Mouse (Mus musculus): ENCODE data around the gene Lrrc17.
A peak's percentile ranks its signal among the peaks of the same experiment; 100 is the strongest.
"Not testable (repeated sequence)": the region's sequence is repeated elsewhere in the genome, so short reads cannot be mapped to it uniquely, and the experiment has no call there.

Gene Lrrc17

DNA sequence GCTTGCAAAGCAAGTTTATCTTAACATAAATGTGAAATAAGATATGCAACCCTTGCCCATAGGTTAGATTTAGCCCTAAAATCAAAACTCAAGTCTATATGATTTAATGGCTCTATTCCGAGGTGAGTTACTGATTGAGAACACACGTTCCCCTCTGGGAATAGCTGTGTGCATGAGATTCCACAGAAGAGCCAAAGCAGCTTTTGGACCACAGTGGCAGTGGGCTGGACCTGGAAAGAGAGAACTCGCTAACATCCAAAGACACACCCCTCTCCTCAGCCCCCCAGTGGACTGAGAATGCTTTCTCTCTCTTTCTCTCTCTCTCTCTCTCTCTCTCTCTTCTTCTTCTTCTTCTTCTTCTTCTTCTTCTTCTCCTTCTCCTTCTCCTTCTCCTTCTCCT, 1.5 kb downstream of the Lrrc17 start:
- DNase-seq: no peak

DNA sequence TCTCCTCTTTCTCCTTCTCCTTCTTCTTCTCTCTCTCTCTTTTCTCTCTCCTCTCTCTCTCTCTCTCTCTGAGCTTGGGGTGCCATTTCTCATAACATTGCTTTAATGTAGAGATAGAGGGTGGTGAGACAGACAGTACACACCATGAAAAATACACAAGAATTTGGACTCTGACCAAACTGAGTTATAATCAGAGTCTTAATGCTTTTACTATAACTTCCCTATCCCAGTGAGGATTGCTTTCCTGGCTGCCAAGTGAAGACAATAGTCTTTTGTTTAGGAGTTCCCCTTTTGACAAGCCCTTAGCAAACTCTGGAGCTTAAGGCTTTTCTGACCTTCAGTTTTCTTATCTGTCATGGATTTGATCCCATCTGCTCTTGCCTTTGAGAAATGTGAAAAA, 1.9 kb downstream of the Lrrc17 start:
- no peak for DNase-seq

DNA sequence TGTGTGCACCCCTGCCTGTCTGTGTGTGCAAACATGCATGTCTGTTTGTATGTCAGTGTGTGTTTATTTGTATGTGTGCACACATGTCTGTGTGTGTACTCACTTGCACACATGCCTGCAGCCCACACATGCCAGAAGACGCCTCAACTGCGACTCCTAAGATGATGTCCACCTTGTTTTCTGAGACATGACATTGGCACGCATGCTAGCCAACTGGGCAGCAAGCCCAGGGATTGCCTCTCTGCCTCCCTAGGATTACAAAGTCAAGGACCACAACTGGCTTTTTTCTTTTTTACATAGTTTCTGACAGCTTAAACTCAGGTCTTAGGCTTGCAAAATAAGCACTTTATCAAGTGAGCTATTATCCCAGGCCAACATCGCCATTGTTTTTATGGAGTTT, 2.4 kb downstream of the Lrrc17 start:
- peak; percentile 69 to 71 for DNase-seq

DNA sequence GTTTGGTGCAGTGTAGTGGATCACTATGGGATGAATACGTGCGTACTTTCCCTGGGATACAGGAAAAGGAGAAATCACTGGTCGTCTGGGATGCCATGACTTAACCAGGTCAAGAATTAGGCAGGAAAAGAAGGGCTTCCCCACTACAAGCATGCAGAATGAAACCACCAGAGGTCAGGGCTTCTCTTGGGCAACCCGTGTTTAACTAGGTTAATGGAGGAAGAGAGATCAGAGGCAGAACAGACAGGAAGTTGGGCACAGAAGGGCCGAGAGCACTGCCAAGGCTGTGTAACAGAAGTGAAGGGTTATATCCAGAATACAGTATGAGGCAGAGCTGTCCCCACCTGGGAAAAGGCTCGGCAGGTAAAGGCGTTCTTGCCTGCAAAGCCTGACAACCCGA, 3.6 kb downstream of the Lrrc17 start:
- no peak for DNase-seq

DNA sequence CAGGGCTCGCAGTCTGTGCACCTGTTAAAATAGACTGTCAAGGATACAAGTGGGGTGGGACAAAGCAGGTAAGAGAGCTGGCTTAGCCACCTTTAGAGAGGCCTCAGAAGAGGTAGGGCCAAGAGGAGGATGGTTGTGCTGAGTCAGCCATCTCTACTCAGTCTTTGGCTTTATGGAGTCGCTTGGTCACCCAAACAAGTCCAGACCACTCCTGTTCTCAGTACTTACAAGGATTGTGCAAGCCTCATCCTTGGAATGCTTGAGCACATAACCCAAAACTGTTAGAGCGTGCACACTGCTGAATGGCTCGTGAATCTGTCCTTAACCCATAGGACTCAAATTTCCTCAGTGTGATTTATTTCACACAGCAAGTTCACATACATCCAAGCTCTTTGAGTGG, 10.3 kb downstream of the Lrrc17 start:
- DNase-seq: no peak

DNA sequence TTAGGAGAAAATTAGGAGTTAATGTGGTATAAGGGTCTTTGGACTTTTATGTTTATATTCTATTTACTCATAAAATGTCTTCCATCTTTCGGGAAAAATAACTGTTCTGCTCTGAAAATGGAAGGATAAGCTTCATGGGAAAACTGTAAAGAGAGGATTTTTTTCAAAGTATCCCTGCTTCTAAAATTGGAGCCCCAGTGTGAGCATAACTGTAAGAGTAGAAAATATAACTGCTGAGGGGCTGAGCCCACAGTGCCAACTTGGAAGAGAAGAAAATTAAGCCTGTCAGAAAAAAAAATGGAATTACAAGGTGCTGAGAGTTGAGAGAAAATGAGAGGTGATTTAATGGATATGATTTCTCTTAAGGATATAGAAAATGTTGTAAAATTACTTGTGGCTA, 11.4 kb downstream of the Lrrc17 start:
- no peak for DNase-seq

DNA sequence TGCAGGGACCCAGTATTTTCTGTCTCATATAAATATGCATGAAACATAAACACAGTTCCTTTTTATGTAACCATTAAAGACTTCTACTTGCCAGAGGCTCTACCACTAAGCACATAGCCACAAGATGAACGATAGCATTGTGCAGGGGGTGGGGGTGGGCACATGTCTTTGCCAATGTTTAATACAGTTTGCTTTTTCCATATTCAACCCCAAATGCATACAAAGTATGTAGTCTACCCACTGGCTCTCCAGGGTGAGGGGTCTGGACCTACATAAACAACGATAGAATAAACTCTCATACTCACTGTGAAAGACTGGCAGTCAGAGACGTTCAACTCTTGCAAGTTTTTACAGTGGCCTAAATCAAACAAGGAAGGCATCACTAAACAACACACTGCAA, 13.1 kb downstream of the Lrrc17 start:
- DNase-seq: no peak

DNA sequence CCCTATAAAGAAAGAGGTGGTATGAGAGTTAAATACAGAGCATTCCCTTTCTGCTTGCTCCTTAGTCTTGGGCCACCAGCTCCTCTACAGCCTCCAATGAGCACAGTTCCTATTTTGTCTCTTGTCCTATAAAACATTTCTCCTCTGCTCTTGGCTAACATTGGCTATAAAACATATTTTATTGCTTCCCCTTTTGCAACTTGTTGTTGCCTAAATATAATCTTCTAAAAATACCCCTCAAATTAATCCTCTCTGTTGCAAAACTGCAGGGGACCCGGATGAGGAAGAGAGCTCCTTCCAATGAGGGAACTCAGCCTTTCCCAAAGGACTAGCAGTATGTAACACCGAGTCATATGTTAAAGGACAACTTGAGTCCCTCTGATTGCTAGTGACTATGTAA, 20.6 kb downstream of the Lrrc17 start:
- DNase-seq: no peak

DNA sequence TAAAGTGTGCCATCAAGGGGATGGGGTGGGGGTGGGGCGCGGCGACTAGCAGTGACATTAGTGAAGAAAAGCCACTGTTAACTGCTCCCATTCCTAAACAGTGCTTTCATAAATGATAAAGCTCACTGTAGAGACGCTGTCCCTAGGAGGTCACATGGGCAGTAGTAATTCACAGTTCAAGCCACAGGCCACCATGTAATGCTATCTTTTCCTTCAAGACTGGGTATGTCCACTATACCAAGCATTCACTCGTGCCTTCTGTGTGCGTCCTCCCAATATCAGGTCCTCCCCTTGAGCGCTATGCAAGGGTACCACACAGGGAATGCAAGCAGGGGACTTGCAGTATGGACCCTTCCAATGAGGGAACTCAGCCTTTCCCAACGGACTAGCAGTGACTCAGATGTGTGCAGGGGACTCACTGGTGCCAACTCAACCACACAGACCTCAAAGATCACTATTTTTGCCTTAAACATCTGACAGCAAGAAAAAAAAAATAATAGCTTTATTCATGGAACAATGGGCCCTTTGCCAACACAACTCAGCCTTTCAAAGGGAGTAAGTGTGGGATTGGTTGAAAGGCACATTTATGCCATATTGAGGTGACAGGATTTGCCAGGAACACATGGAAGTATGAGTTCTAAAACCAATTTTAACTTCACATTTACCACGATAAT, 22.2 kb downstream of the Lrrc17 start:
- no peak for DNase-seq

DNA sequence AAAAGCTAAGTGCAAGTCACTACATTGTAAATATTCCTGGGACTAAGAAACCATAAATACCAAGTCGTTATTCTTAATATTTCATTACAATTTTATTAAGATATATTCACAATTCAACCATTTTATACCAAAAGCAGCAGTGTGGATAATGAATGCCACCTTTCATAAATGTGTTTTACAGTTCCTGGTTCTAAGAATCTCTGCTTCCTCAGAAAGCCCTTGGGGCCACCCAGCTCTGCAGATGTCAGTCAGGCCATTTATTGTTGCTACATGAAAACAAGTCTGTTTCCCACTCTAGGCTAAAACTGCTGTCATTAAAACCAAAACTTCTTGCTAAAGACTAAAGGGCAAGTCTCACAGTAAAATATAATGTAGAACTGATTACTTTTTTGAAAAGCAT, 24.4 kb downstream of the Lrrc17 start:
- no peak for DNase-seq

DNA sequence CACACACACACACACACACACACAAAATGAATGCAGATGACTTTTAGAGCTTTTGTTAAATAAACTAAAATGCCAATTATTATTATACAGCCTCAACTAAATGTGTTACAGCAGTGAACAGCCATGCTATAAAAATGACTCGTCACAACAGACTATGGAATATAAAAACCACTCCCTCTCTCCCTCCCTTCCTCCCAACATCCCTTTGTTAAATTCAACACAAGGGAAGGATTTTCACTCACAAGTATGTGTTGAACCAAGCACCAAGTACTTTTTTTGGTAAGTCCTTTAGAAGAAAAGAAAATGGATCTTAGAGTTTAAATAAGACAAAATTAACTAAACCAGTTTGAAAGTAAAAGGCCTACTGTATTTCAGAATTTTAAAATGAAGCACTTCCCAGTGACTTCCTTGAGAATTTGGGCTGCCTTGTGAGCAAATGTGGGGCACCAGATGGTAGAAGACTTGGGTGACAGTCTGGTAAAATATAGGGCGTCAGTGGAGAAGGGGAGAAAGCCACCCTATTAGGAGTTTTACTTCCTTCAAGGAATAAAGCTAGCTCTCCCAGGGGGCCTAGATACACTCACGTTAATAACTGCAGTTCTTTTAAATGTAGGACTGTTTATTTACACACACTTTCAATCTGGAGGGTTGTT, 29.5 kb downstream of the Lrrc17 start:
- DNase-seq: no peak

DNA sequence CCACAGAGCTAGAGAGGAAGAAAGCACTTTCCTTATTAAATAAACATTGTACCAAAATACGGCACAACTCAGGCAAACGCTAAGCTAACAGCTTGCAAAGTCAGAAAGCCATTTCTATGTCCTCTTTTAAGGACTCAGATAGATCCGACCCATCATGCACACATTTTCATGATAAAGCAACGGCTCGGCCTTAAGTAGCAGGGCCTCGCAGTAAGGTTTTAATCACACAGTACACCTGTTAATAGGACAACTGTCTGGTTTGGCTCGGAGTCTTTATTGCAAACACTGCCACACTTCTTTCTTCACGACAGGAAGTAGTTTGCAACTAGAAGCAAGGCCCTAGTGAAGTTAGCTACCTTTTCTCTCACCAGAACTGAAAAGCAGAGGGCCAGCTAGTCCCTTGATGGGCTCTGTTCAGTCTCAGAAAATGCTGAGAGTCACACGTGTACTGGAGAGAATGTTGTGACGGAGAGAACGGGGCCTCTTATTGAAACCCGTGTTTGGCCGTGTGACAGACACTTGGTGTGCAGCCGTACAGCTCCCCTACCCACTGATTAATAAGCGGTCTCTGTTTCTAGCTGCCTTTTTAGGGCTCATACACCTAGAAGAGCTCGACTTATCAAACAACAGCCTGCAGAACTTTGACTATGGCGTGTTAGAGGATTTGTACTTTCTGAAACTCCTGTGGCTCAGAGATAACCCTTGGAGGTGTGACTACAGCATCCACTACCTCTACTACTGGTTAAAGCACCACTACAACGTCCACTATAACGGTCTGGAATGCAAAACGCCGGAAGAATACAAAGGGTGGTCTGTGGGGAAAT, 31.2 kb downstream of the Lrrc17 start:
- no peak for DNase-seq

DNA sequence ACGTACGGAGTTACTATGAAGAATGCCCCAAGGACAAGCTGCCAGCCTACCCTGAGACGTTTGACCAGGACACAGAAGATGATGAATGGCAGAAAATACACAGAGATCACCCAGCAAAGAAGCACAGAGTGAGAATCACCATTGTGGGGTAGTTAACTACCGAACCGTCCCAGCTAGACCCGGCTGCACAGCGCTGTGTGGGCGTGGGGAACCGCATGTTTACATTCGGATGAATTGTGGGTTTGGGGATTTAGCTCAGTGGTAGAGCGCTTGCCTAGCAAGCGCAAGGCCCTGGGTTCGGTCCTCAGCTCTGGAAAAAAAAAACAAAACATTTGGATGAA, 31.8 kb downstream of the Lrrc17 start:
- DNase-seq: no peak

DNA sequence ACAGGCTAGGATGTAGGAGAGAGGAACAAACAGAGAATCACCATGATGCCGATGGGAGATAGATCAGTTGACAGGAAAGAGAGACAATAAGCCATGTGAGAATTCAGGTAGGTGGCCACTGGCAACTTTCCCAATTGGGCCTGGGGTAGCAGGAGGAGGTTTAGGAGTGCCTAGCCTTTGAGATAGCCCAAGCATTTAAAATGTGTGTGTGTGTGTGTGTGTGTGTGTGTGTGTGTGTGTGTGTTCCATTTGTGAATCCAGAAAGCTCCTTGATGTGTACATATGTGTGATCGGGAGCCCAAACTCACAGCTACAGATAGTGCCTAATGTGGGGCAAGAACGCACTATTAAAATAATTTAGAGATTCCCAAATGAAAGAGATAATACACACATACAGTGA, 34.8 kb downstream of the Lrrc17 start:
- no peak for DNase-seq

DNA sequence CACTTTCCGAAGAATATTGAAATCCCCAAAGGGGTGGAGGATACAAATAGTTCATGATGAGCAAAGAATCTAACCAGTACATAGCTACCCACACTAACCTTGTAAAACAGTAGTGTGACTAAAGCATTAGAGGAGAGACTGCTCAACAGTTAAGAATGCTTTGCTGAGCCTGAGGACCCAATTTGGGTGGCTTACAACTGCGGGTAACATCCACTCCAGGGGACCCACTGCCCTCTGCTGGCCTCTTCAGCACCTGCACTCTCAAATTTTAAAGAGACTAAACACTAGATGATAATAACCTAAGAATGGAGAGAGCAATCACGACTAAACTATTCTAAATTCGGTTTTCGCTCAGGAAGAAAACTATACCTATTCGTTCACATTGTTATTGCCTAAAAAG, 43.4 kb downstream of the Lrrc17 start:
- peak; percentile 55 to 69 for DNase-seq

DNA sequence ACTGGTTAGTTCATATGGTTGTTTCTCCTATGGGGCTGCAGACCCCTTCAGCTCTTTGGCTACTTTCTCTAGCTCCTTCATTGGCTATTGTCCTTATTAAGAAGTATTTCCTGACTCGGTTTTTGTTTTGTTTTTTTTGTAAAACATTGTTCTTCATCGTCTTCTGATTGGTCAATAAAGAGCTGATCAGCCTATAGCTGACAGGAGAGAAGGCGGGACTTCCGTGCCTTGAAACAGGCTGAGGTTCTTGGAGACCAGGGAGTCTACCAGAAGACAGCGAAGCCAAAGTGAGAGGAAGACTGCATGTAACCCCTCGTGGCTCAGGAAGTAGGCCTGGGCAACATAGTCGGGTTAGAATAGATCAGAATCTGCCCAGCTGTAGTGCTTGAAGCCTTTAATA, 44.3 kb downstream of the Lrrc17 start:
- DNase-seq: no peak

DNA sequence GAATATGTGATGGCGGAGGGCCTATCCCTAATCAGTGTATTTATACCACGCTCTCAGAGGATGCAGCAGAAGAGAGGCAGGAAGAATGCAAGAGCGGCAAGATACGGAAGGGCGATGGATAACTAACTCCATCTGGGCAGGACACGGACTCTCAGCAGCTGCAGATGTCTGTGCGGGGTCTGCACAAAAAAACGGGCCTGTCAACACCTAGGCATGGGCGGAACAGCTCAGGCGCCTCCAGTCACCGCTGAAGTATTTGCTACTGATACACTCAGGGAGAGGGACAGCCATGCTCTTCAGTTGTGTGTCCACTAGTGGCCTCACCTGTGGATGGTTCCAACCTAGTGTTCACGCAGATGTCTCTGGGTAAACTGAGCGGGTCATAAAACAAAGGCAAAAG, 44.9 kb downstream of the Lrrc17 start:
- DNase-seq: no peak

DNA sequence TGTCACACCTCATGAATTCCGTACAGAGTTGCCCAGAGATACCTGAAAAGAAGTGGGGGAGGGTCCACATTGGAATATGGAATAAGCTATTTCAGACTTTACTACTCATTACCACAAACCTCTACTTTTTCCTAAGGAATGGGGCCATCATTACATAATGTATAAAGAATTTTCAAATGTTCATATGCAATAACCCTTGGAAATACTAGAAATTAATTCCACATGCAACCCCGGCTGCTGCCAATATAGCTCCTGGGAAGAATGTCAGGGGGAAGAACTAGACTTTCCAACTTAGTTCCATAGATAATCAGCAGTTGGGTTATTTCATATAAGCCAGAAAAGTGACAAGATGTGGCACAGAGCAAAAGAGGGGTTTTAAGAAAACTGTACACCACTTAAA, 48.7 kb downstream of the Lrrc17 start:
- no peak for DNase-seq

DNA sequence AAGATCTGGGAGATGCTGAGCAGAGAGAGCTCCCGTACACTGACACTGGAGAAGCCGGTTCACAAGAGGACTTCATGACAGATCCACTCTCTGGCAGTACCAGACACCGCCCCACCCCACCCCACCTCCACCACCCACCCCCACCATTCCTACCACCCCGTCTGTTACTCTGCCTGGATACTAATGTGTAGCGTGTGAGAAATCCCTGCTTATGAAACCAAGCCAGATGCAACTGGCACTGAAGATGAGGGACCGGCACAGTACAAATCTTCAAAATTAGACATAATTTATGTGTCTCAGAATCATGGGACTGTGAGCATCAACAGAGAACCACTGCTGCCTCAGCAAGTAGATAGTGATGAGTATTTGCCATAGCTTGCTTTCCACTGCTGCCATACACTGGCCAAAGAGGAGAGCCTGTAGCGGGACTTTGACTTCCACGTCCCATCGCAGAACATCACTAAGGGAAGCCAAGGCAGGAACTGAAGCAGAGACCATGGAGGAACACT, 49.9 kb downstream of the Lrrc17 start:
- no peak for DNase-seq

DNA sequence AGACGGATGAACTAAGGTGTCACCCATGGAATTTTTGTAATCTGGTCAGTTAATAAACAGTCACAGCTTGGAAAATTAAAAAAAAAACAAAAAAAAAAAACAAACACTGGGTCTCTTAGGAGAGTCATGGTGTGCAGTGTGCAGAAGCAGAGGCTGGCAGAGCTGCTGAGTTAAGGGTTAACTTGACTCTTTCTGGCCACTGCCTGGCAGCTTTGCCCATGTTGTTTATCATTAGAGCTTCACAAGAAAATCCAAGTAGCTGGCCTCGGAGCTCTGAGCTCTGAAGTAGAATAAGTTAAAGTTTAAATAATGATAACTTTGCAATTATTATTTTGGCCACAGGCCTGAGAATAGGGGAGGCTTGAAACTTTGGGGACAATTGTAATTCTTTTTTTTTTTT, 56.2 kb downstream of the Lrrc17 start:
- not testable (repeated sequence) for DNase-seq

DNA sequence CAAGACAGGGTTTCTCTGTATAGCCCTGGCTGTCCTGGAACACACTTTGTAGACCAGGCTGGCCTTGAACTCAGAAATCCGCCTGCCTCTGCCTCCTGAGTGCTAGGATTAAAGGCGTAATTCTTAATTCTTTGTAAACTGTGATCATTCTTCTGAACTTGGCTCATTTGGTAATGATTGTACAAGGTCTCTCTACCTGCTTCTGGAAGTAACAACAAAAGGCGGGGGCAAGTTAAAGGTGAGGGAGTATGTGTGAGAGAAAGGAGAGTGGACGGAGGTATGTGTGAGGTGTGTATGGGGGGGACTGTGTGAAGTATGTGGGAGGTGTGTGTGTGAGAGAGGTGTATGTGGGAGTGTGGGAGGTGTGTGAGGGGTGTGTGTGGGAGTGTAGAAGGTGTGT, 56.6 kb downstream of the Lrrc17 start:
- DNase-seq: no peak

DNA sequence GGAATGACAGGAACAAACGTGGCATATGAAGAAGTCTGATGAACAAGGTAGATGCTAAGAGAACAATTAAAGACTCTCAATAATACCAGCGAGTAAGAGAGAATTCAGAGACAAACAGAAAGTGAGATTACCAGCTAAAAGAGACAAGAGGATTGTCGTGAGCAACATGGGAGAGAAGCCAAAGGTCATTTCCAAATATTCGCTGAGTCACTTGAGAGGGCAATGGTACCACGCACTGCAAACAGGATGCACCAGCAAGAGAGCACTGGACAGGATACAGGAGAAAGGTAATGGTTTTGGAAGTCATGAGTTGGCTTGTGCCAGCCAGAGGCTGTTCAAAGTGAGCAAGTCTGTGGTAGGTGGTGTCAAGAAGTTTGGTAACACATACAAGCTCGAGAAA, 62.6 kb downstream of the Lrrc17 start:
- no peak for DNase-seq

DNA sequence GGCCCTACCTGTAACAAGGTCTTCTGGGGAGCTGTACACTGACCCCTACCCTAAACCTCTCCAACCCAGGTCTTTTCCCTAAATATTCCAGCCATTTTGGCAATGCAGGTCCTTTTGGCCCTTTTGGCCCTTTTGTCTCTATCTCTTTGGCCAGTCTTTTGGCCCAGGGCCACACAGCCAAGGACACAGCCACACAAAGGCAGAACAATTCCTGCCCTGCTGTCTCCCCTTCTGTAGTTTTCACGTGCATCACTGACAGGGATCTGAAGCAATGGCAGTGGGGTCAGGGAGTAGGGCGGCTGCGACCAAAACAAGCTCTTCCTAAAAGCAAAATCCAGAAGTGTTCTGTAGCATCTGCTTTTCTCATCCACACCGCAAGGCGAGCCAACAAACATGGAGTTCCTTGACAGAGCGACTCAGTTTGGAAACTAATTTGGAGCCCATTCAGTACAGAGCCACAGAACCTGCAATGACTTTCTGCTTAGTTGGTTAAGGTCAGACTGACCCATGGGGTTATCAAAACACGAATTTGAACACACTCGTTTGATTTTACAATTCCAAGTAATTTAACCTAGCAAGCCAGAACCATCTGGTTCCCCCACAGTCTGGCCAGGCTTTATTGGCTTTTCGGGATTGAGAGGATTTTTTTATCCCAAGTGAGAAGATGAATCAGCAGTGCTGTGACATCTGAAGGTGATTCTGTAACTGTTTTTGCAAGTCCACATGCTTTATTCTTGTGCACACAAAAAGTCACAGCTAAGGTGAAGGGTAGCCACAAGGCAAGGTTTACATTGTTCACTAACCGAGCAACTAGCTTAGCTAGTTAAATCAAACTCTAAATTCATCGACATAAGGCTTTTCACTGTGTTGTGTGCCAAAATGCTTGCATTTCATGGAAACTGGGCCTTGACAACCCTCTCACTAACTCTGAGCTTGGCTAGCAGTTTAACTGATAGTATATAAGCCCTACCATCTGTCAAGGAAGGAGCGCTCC, 65.2 kb downstream of the Lrrc17 start:
- peak; percentile 55 to 58 for DNase-seq

All from cerebellum, postnatal 14 days (tissue).